11 mouse cellular contexts compared by ENCODE assay signal in genomic region chr3:97659746-97660145, GRCm38 (mm10). TPM values are rescaled to one million over a fixed set of nuclear protein-coding genes. Genes with fewer than 3 reads are reported as not detected.
DNase-seq lines count a peak whose midpoint lies in the region; ATAC-seq and TF ChIP-seq lines count a peak whose summit lies in the region.
"Had no signal": no experiment of that assay in that cellular context is flagged by ENCODE, and none has a peak within 500 bp of the region (broad histone marks: within the 10 kb centered on the region; RNA-seq: fewer than 3 reads in every experiment).

No protein-coding gene starts in this region.

- DNase-seq in heart, adult 11 months = peak; percentile 89
- DNase-seq in heart, adult 8-10 months (ENCODE audit: low spot score) = no peak
- no peak for DNase-seq in midbrain, embryonic 14.5 days
- no peak for DNase-seq in midbrain, embryonic 10.5 days (ENCODE audit: low spot score)
- peak; percentile 23 for DNase-seq in stomach, postnatal 0 days (ENCODE audit: low spot score)
- no peak for DNase-seq in layer of hippocampus, postnatal 25 days (ENCODE audit: extremely low spot score in 1 of 2, low spot score in 1 of 2)
- no peak for DNase-seq in frontal cortex, postnatal 14 days (ENCODE audit: low spot score in 2 of 2)
- DNase-seq: gastrocnemius, postnatal 14 days had no signal

- H3K9ac ChIP-seq in midbrain, embryonic 14.5 days (replicated peaks; ENCODE audit: low read length) = 0 out of 2 replicates have a peak overlapping the region, but pooled peaks have one; percentile 76
- no peak overlapping the region for H3K9ac ChIP-seq in hindbrain, embryonic 16.5 days (ENCODE audit: low read depth, low read length)
- H3K9ac ChIP-seq in stomach, postnatal 0 days (ENCODE audit: low read length) = no peak overlapping the region

- peaks cover 10% of the 10 kb centered on the region for H3K4me1 ChIP-seq in midbrain, embryonic 14.5 days (ENCODE audit: control insufficient read depth, insufficient read depth, low read length)
- peaks cover 17% of the 10 kb centered on the region for H3K4me1 ChIP-seq in midbrain, embryonic 10.5 days
- peaks cover 8% of the 10 kb centered on the region for H3K4me1 ChIP-seq in hindbrain, embryonic 16.5 days (ENCODE audit: control insufficient read depth, insufficient read depth, low read depth, low read length)
- H3K4me1 ChIP-seq in stomach, postnatal 0 days (replicated peaks; ENCODE audit: control insufficient read depth, insufficient read depth) = 0 out of 2 replicates have a peak, but pooled peaks cover 2% of the 10 kb centered on the region

- H3K27me3 ChIP-seq in midbrain, embryonic 14.5 days (ENCODE audit: control insufficient read depth, insufficient read depth, low read length) = no peaks in the 10 kb centered on the region
- H3K27me3 ChIP-seq in midbrain, embryonic 10.5 days (ENCODE audit: low read depth, poor library complexity, severe bottlenecking) = no peaks in the 10 kb centered on the region
- no peaks in the 10 kb centered on the region for H3K27me3 ChIP-seq in hindbrain, embryonic 16.5 days (replicated peaks; ENCODE audit: control insufficient read depth, insufficient read depth, low read length)
- no peaks in the 10 kb centered on the region for H3K27me3 ChIP-seq in stomach, postnatal 0 days (ENCODE audit: control insufficient read depth, insufficient read depth, low read length)

- no peaks in the 10 kb centered on the region for H3K9me3 ChIP-seq in midbrain, embryonic 14.5 days (ENCODE audit: control insufficient read depth, low read length)
- no peaks in the 10 kb centered on the region for H3K9me3 ChIP-seq in midbrain, embryonic 10.5 days (replicated peaks)
- H3K9me3 ChIP-seq in hindbrain, embryonic 16.5 days (ENCODE audit: control insufficient read depth, low read length) = no peaks in the 10 kb centered on the region
- no peaks in the 10 kb centered on the region for H3K9me3 ChIP-seq in stomach, postnatal 0 days (ENCODE audit: control insufficient read depth, low read length)

- no peak overlapping the region for H3K27ac ChIP-seq in midbrain, embryonic 14.5 days (replicated peaks; ENCODE audit: low read depth, low read length)
- H3K27ac ChIP-seq in midbrain, embryonic 10.5 days (replicated peaks) = no peak overlapping the region
- no peak overlapping the region for H3K27ac ChIP-seq in hindbrain, embryonic 16.5 days (ENCODE audit: low read depth, low read length)
- 0 out of 2 replicates have a peak overlapping the region, but pooled peaks have one; percentile 20 for H3K27ac ChIP-seq in stomach, postnatal 0 days (replicated peaks)

- 93% methylated on average over 7 of the region's 7 CpGs for WGBS in midbrain, embryonic 14.5 days
- 92% methylated on average over 7 of the region's 7 CpGs for WGBS in midbrain, embryonic 10.5 days
- 82% methylated on average over 7 of the region's 7 CpGs for WGBS in hindbrain, embryonic 16.5 days
- WGBS in stomach, postnatal 0 days = 81% methylated on average over 7 of the region's 7 CpGs

- H3K4me3 ChIP-seq in midbrain, embryonic 14.5 days (replicated peaks; ENCODE audit: low read depth, low read length) = no peak overlapping the region
- H3K4me3 ChIP-seq in midbrain, embryonic 10.5 days = no peak overlapping the region
- H3K4me3 ChIP-seq in hindbrain, embryonic 16.5 days (ENCODE audit: low read length) = no peak overlapping the region
- peak overlapping the region; percentile 89 for H3K4me3 ChIP-seq in stomach, postnatal 0 days (ENCODE audit: low read depth, low read length)

- H3K36me3 ChIP-seq in midbrain, embryonic 14.5 days (ENCODE audit: control insufficient read depth, insufficient read depth, low read length) = peaks cover 20% of the 10 kb centered on the region
- H3K36me3 ChIP-seq in midbrain, embryonic 10.5 days = peaks cover 27% of the 10 kb centered on the region
- peaks cover 15% of the 10 kb centered on the region for H3K36me3 ChIP-seq in hindbrain, embryonic 16.5 days (ENCODE audit: control insufficient read depth, insufficient read depth, low read length)
- peaks cover 2% of the 10 kb centered on the region; the same call in 1 of the 2 replicates for H3K36me3 ChIP-seq in stomach, postnatal 0 days (ENCODE audit: control insufficient read depth, insufficient read depth, low read length)

- no peak for ATAC-seq in midbrain, embryonic 14.5 days (ENCODE audit: low FRiP score, low TSS enrichment)
- no peak for ATAC-seq in hindbrain, embryonic 16.5 days
- peak; percentile 20; the same call in 1 of the 2 replicates for ATAC-seq in stomach, postnatal 0 days (ENCODE audit: low FRiP score, low TSS enrichment)

- no peak for TF ChIP-seq EP300 in stomach, postnatal 0 days (optimal IDR thresholded peaks at IDR 0.05)

- H3K4me2 ChIP-seq in midbrain, embryonic 14.5 days (ENCODE audit: low read length) = peak overlapping the region; percentile 75; the same call in 1 of the 2 replicates
- peak overlapping the region; percentile 64 for H3K4me2 ChIP-seq in hindbrain, embryonic 16.5 days (ENCODE audit: low read length)
- peak overlapping the region; percentile 82 for H3K4me2 ChIP-seq in stomach, postnatal 0 days (replicated peaks; ENCODE audit: low read depth)

- TF ChIP-seq CTCF in stomach, postnatal 0 days (IDR thresholded peaks at IDR 0.05; ENCODE audit: low read depth) = no peak

RNA-seq across cellular contexts. Expression of gene Prkab2, which starts 1.8 kb away (rescaled TPM):
- total RNA-seq in heart, adult 8-10 months (2022) = 10 to 100 TPM; 22.1 to 40.8 (median 32.5) TPM
- 8.9 TPM in 2 replicates for polyA plus RNA-seq in midbrain, embryonic 14.5 days (2014; fragmentation: Nextera tagmentation; extraction: Ambion mirVana)
- 7.0 and 8.4 TPM in 2 replicates for polyA plus RNA-seq in midbrain, embryonic 10.5 days (2016; fragmentation: Nextera tagmentation; extraction: Ambion mirVana)
- 17.5 and 18.7 TPM in 2 replicates for polyA plus RNA-seq in hindbrain, embryonic 16.5 days (2015; fragmentation: Nextera tagmentation; extraction: Ambion mirVana)
- polyA plus RNA-seq in stomach, postnatal 0 days (2015; fragmentation: Nextera tagmentation; extraction: Ambion mirVana) = 4.8 and 5.6 TPM in 2 replicates
- 10 to 100 TPM; 31.1 to 35.3 TPM for total RNA-seq in layer of hippocampus, postnatal 25 days (2021)

RNA-seq across cellular contexts. Expression of gene Gm17651, which starts 14.7 kb away (rescaled TPM):
- total RNA-seq in heart, adult 8-10 months (2022) = not detected
- polyA plus RNA-seq in midbrain, embryonic 14.5 days (2014; fragmentation: Nextera tagmentation; extraction: Ambion mirVana) = not detected in 2 replicates
- polyA plus RNA-seq in midbrain, embryonic 10.5 days (2016; fragmentation: Nextera tagmentation; extraction: Ambion mirVana) = not detected in 2 replicates
- polyA plus RNA-seq in hindbrain, embryonic 16.5 days (2015; fragmentation: Nextera tagmentation; extraction: Ambion mirVana) = not detected in 2 replicates
- polyA plus RNA-seq in stomach, postnatal 0 days (2015; fragmentation: Nextera tagmentation; extraction: Ambion mirVana) = not detected in 2 replicates
- total RNA-seq in layer of hippocampus, postnatal 25 days (2021) = not detected
- total RNA-seq: gastrocnemius, postnatal 14 days; left cerebral cortex, postnatal 25 days; neutrophil, adult 5-6 weeks had no signal

RNA-seq across cellular contexts. Expression of gene Fmo5, which starts 31.1 kb away (rescaled TPM):
- 10 to 100 TPM; 14.6 to 19.4 (median 16.1) TPM for total RNA-seq in heart, adult 8-10 months (2022)
- 0.53 TPM in 1 of 2 replicates, not detected in the other for polyA plus RNA-seq in midbrain, embryonic 14.5 days (2014; fragmentation: Nextera tagmentation; extraction: Ambion mirVana)
- polyA plus RNA-seq in midbrain, embryonic 10.5 days (2016; fragmentation: Nextera tagmentation; extraction: Ambion mirVana) = 0.62 and 0.67 TPM in 2 replicates
- 1.1 TPM in 2 replicates for polyA plus RNA-seq in hindbrain, embryonic 16.5 days (2015; fragmentation: Nextera tagmentation; extraction: Ambion mirVana)
- 26.4 and 31.8 TPM in 2 replicates for polyA plus RNA-seq in stomach, postnatal 0 days (2015; fragmentation: Nextera tagmentation; extraction: Ambion mirVana)
- total RNA-seq in layer of hippocampus, postnatal 25 days (2021) = 1 to 10 TPM; 3.7 to 4.4 TPM

RNA-seq across cellular contexts. Expression of gene Chd1l, which starts 49.7 kb away (rescaled TPM):
- 10 to 100 TPM in 2 of 4 experiments, 1 to 10 TPM in 2; 9.7 to 12.6 (median 10.4) TPM for total RNA-seq in heart, adult 8-10 months (2022)
- polyA plus RNA-seq in midbrain, embryonic 14.5 days (2014; fragmentation: Nextera tagmentation; extraction: Ambion mirVana) = 3.1 and 6.4 TPM in 2 replicates
- polyA plus RNA-seq in midbrain, embryonic 10.5 days (2016; fragmentation: Nextera tagmentation; extraction: Ambion mirVana) = 22.6 and 23.3 TPM in 2 replicates
- polyA plus RNA-seq in hindbrain, embryonic 16.5 days (2015; fragmentation: Nextera tagmentation; extraction: Ambion mirVana) = 5.8 and 6.3 TPM in 2 replicates
- 8.9 and 9.7 TPM in 2 replicates for polyA plus RNA-seq in stomach, postnatal 0 days (2015; fragmentation: Nextera tagmentation; extraction: Ambion mirVana)
- total RNA-seq in layer of hippocampus, postnatal 25 days (2021) = 10 to 100 TPM in 1 of 2 experiments, 1 to 10 TPM in 1; 9.6 to 10.3 TPM

Comparison
In these comparisons a context has a peak if more than half of its experiments do, and no peak if none do; other contexts are left out.
1. DNase-seq: peak in heart, adult 11 months (single experiment) and stomach, postnatal 0 days (single experiment); none in heart, adult 8-10 months (single experiment), midbrain, embryonic 14.5 days (single experiment), midbrain, embryonic 10.5 days (single experiment), layer of hippocampus, postnatal 25 days (0 of 2) and frontal cortex, postnatal 14 days (0 of 2).
2. RNA of gene Fmo5, which starts 31.1 kb away (polyA plus RNA-seq): 26.4 to 31.8 TPM in stomach, postnatal 0 days; 1.1 TPM in hindbrain, embryonic 16.5 days, 0.62 to 0.67 TPM in midbrain, embryonic 10.5 days and 0.53 TPM in midbrain, embryonic 14.5 days; every median in the first group is over 10 times any median in the second.
3. Peak in every context shown above with its lines, with median percentiles within 50 percentile points of each other: H3K4me2 ChIP-seq.